Mouse (Mus musculus) MEL (cell line): ENCODE data around the gene Eef2k. TPM values are rescaled to one million over a fixed set of nuclear protein-coding genes. Genes with fewer than 3 reads are reported as not detected.

Experiments used
- DNase-seq: peaks from one replicate; pipeline ENCODE4 v3.0.0; 2011; ENCODE audit warnings: low read depth, low spot score
- H3K27ac ChIP-seq: 2 replicates; pipeline ENCODE4 v1.5.1; 2012; ENCODE audit warnings: low read depth, mild to moderate bottlenecking, control low read depth, low read length, moderate library complexity; ENCODE audit not compliant: control insufficient read depth
- H3K27me3 ChIP-seq, 2 experiments: fragments of 150-350 bp in 1 of 2; sonication (generic) in 1 of 2; 2 replicates each; pipeline ENCODE4 v1.6.1; 2012; ENCODE audit warnings: low read length in 2 of 2, mild to moderate bottlenecking in 2 of 2, improper control_type of control experiment in 1 of 2, moderate library complexity in 1 of 2; ENCODE audit not compliant: insufficient read depth in 2 of 2, control insufficient read depth in 1 of 2
- H3K36me3 ChIP-seq, 2 experiments: 2 replicates each; pipeline ENCODE4 v1.6.1; 2012 to 2014; ENCODE audit warnings: low read length in 2 of 2, improper control_type of control experiment in 1 of 2, inconsistent platforms in 1 of 2, mild to moderate bottlenecking in 1 of 2; ENCODE audit not compliant: insufficient read depth in 2 of 2, control insufficient read depth in 1 of 2
- H3K4me1 ChIP-seq, 2 experiments: fragments of 150-350 bp in 1 of 2; sonication (generic) in 1 of 2; 2 replicates each; pipeline ENCODE4 v1.6.1; 2012; ENCODE audit warnings: low read length in 2 of 2, improper control_type of control experiment in 1 of 2, mild to moderate bottlenecking in 1 of 2; ENCODE audit not compliant: insufficient read depth in 2 of 2, control insufficient read depth in 1 of 2
- H3K4me3 ChIP-seq, 2 experiments: fragments of 150-350 bp in 1 of 2; sonication (generic) in 1 of 2; 2 replicates each; pipeline ENCODE4 v1.5.1; 2012; ENCODE audit warnings: low read depth in 2 of 2, low read length in 2 of 2, mild to moderate bottlenecking in 2 of 2, moderate library complexity in 2 of 2, control low read depth in 1 of 2, improper control_type of control experiment in 1 of 2; ENCODE audit not compliant: control insufficient read depth in 1 of 2, insufficient read depth in 1 of 2
- H3K79me2 ChIP-seq: 2 replicates; pipeline ENCODE4 v1.6.1; 2012; ENCODE audit warnings: mild to moderate bottlenecking, low read length, moderate library complexity; ENCODE audit not compliant: control insufficient read depth, poor library complexity, insufficient read depth
- H3K9ac ChIP-seq: 2 replicates; pipeline ENCODE4 v1.6.1; 2012; ENCODE audit warnings: low read depth, mild to moderate bottlenecking, control low read depth, low read length, moderate library complexity; ENCODE audit not compliant: control insufficient read depth, poor library complexity, severe bottlenecking
- H3K9me3 ChIP-seq: fragments of 150-350 bp; sonication (generic); replicated peaks from 2 replicates; pipeline ENCODE4 v1.6.1; 2012; ENCODE audit warnings: mild to moderate bottlenecking, low read length, improper control_type of control experiment, moderate library complexity; ENCODE audit not compliant: insufficient read depth
- BHLHE40 ChIP-seq: IDR thresholded peaks from 2 replicates; pipeline ENCODE4 v1.6.1; 2012; ENCODE audit warnings: low read depth, mild to moderate bottlenecking, inconsistent platforms, low read length, improper control_type of control experiment, borderline replicate concordance
- CTCF ChIP-seq, 3 experiments: IDR thresholded peaks in 2 of 3; conservative IDR thresholded peaks in 1 of 3; 2 replicates each; pipeline ENCODE4 v1.5.1; 2011 to 2012; ENCODE audit warnings: low read length in 3 of 3, low read depth in 2 of 3, mild to moderate bottlenecking in 2 of 3, improper control_type of control experiment in 1 of 3, inconsistent platforms in 1 of 3, mixed read lengths in 1 of 3, moderate library complexity in 1 of 3; ENCODE audit not compliant: control insufficient read depth in 1 of 3, insufficient read depth in 1 of 3, poor library complexity in 1 of 3, severe bottlenecking in 1 of 3
- ELF1 ChIP-seq: IDR thresholded peaks from 2 replicates; pipeline ENCODE4 v1.6.1; 2014; ENCODE audit warnings: low read depth, mild to moderate bottlenecking, inconsistent platforms, low read length, improper control_type of control experiment, moderate library complexity
- EP300 ChIP-seq, 2 experiments: IDR thresholded peaks; 2 replicates each; pipeline ENCODE4 v1.6.1; 2011; ENCODE audit warnings: improper control_type of control experiment in 2 of 2, low read length in 2 of 2, low read depth in 1 of 2, mild to moderate bottlenecking in 1 of 2
- JUND ChIP-seq: IDR thresholded peaks from 2 replicates; pipeline ENCODE4 v1.6.1; 2011; ENCODE audit warnings: low read depth, mild to moderate bottlenecking, improper control_type of control experiment, low read length
- KAT2A ChIP-seq: conservative IDR thresholded peaks from 2 replicates; pipeline ENCODE4 v1.6.1; 2012; ENCODE audit warnings: low read depth, low read length, improper control_type of control experiment, inconsistent platforms
- MAFK ChIP-seq: IDR thresholded peaks from 2 replicates; pipeline ENCODE4 v1.6.1; 2011; ENCODE audit warnings: low read depth, mild to moderate bottlenecking, low read length, improper control_type of control experiment, borderline replicate concordance
- MAX ChIP-seq: IDR thresholded peaks from 2 replicates; pipeline ENCODE4 v1.6.1; 2011; ENCODE audit warnings: low read length, improper control_type of control experiment
- MAZ ChIP-seq: IDR thresholded peaks from 2 replicates; pipeline ENCODE4 v1.6.1; 2012; ENCODE audit warnings: low read depth, mild to moderate bottlenecking, inconsistent platforms, low read length, improper control_type of control experiment
- MXI1 ChIP-seq: IDR thresholded peaks from 2 replicates; pipeline ENCODE4 v1.6.1; 2011; ENCODE audit warnings: mild to moderate bottlenecking, low read depth, low read length, improper control_type of control experiment
- MYC ChIP-seq: IDR thresholded peaks from 2 replicates; pipeline ENCODE4 v1.6.1; 2011; ENCODE audit warnings: low read depth, mild to moderate bottlenecking, low read length, improper control_type of control experiment, moderate library complexity
- POLR2A ChIP-seq, 2 experiments: IDR thresholded peaks; 2 replicates each; pipeline ENCODE4 v1.6.1; 2011 to 2012; ENCODE audit warnings: low read length in 2 of 2, mild to moderate bottlenecking in 2 of 2, control low read depth in 1 of 2, improper control_type of control experiment in 1 of 2, low read depth in 1 of 2, moderate library complexity in 1 of 2; ENCODE audit not compliant: control insufficient read depth in 1 of 2, insufficient read depth in 1 of 2, poor library complexity in 1 of 2
- RAD21 ChIP-seq: IDR thresholded peaks from 2 replicates; pipeline ENCODE4 v1.6.1; 2011; ENCODE audit warnings: mild to moderate bottlenecking, low read depth, low read length, improper control_type of control experiment
- SMC3 ChIP-seq: IDR thresholded peaks from 2 replicates; pipeline ENCODE4 v1.6.1; 2011; ENCODE audit warnings: low read depth, low read length, improper control_type of control experiment
- TBP ChIP-seq: IDR thresholded peaks from 2 replicates; pipeline ENCODE4 v1.8.0; 2011; ENCODE audit warnings: low read depth, low read length, improper control_type of control experiment
- USF1 ChIP-seq: IDR thresholded peaks from 2 replicates; pipeline ENCODE4 v1.6.1; 2014; ENCODE audit warnings: low read depth, mild to moderate bottlenecking, inconsistent platforms, low read length, improper control_type of control experiment, moderate library complexity
- ZC3H11A ChIP-seq: IDR thresholded peaks from 2 replicates; pipeline ENCODE4 v1.6.1; 2012; ENCODE audit warnings: low read depth, mild to moderate bottlenecking, inconsistent platforms, low read length, improper control_type of control experiment
- ZKSCAN1 ChIP-seq: IDR thresholded peaks from 2 replicates; pipeline ENCODE4 v1.6.1; 2012; ENCODE audit warnings: low read depth, mild to moderate bottlenecking, inconsistent platforms, low read length, improper control_type of control experiment, moderate library complexity
- ZNF384 ChIP-seq: IDR thresholded peaks from 2 replicates; pipeline ENCODE4 v1.6.1; 2012; ENCODE audit warnings: low read depth, mild to moderate bottlenecking, inconsistent platforms, low read length, improper control_type of control experiment
- polyA plus RNA-seq, 2 experiments: library from polyadenylated mRNA; stranded (reverse) in 1 of 2; unstranded in 1 of 2; fragments of >175 nt in 1 of 2; fragments of >200 nt in 1 of 2; gene quantifications; 2 replicates each; pipeline versions ENCODE4 v1.2.1 to v1.2.4; 2012; ENCODE audit warnings: low replicate concordance in 2 of 2, low read depth in 1 of 2; ENCODE audit not compliant: insufficient read length in 2 of 2, insufficient read depth in 1 of 2, missing spikeins in 1 of 2
- total RNA-seq: library from RNA; depleted of rRNA; stranded (reverse); fragments of 300-350 nt; gene quantifications from 2 replicates; pipeline ENCODE4 v1.2.3, GENCODE M21; 2012

Gene Eef2k
- total and polyA plus RNA-seq, 3 experiments, result 56.2 to 69.2 TPM; not detected in 1

DNA sequence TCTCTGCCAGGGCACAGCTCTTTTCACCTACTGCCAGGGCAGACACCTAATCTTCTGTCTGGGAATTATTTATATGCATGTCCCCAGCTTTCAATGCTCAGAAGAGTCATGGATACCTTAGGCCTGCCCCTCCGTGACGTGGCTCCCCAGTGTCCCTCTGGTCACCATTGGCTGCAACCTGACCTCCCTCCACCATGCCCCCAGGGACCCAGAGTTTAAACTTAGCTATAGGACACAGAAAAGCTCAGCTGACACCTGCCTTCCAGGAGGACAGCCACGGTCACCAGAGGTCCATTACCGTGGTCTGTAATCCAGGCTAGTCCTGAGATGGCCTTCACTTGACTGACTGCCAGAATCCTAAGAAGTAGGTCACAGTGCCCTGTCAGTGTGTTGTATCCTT is 23.2 kb upstream of the Eef2k start:
- no peaks in the 10 kb centered on the region for H3K9me3 ChIP-seq
- no peak overlapping the region for H3K9ac ChIP-seq
- H3K4me1 ChIP-seq, result no peaks in the 10 kb centered on the region; a peak in 1 of 4 replicates
- H3K36me3 ChIP-seq, result no peaks in the 10 kb centered on the region
- no peak overlapping the region for H3K27ac ChIP-seq
- no peak for TF ChIP-seq JUND
- no peak for TF ChIP-seq MXI1
- no peak for TF ChIP-seq ELF1
- TF ChIP-seq TBP, result no peak
- TF ChIP-seq POLR2A (IDR thresholded peaks at IDR 0.05; ENCODE audit: control insufficient read depth in 1 of 2, insufficient read depth in 1 of 2, low read depth in 1 of 2, low read length in 2 of 2, poor library complexity in 1 of 2), result no peak
- no peak for TF ChIP-seq EP300 (IDR thresholded peaks at IDR 0.05; ENCODE audit: low read depth in 1 of 2, low read length in 2 of 2)
- no peak for TF ChIP-seq KAT2A
- no peak for TF ChIP-seq MAFK
- TF ChIP-seq, all 39 proteins: peak for 0
- Histone ChIP-seq H3K79me2 (no peaks in the 10 kb centered on the region), H3K27me3 (peaks cover 0 to 4% of the 10 kb centered on the region in 2 experiments; a peak in 2 of 4 replicates), H3K4me3 (no peak overlapping the region)
- no peak for DNase-seq

DNA sequence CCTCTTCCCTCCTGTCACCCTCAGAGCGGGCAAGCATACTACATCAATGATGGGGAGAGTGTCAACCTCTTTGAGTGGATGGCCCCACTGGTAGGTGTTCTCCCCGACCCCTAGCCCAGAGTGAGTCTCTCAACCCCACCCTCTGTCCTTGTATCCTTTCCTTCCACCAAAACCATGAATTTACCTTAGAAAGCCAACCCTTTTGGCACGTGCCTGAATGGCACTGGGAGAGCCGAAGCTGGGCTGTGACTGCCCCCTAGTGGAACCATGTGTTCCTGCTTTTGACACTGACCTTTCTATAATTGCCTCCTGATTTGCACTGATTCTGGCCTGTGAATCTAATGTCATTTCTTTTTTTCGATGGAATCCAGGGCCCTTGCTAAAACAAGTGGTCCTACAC is 19.4 kb upstream of the Eef2k start:
- Histone ChIP-seq H3K27me3 (peaks cover 0 to 1% of the 10 kb centered on the region in 2 experiments; a peak in 1 of 4 replicates), H3K27ac (no peak overlapping the region), H3K79me2 (no peaks in the 10 kb centered on the region), H3K4me3 (no peak overlapping the region), H3K9ac (no peak overlapping the region), H3K9me3 (no peaks in the 10 kb centered on the region), H3K36me3 (no peaks in the 10 kb centered on the region), H3K4me1 (no peaks in the 10 kb centered on the region; a peak in 1 of 4 replicates)
- DNase-seq, result peak; percentile 72
- TF ChIP-seq CTCF (IDR thresholded peaks at IDR 0.05 in 2 of 3, conservative IDR thresholded peaks at IDR 0.05 in 1 of 3; ENCODE audit: control insufficient read depth in 1 of 3, insufficient read depth in 1 of 3, low read depth in 2 of 3, low read length in 3 of 3, poor library complexity in 1 of 3, severe bottlenecking in 1 of 3), result peak; percentile 91 to 92 (median 91)
- peak; percentile 95 for TF ChIP-seq MYC
- no peak for TF ChIP-seq ZKSCAN1
- peak; percentile 49; the same call in 1 of the 2 replicates for TF ChIP-seq MXI1
- TF ChIP-seq ZC3H11A, result peak; percentile 81
- peak; percentile 93 for TF ChIP-seq RAD21
- TF ChIP-seq USF1, result peak; percentile 73; the same call in 1 of the 2 replicates
- peak; percentile 86 for TF ChIP-seq SMC3
- peak; percentile 93 for TF ChIP-seq MAX
- peak; percentile 100 for TF ChIP-seq BHLHE40
- TF ChIP-seq ZNF384, result no peak
- TF ChIP-seq MAZ, result no peak
- TF ChIP-seq, all 39 proteins: peak for 9
